Mouse (Mus musculus) spleen, adult 2 months (tissue): ENCODE data around the gene Ascl3.

Source experiments
- CTCF ChIP-seq: fragments of 200-500 bp; IDR thresholded peaks from 2 replicates; pipeline ENCODE4 v1.5.1; 2011; ENCODE audit warnings: mild to moderate bottlenecking, inconsistent platforms; ENCODE audit not compliant: insufficient read depth, insufficient read length, insufficient replicate concordance; ENCODE audit errors: extremely low read depth
- POLR2A ChIP-seq: fragments of 200-500 bp; IDR thresholded peaks from 2 replicates; pipeline ENCODE4 v1.6.1; 2011; ENCODE audit warnings: low read depth, low read length, inconsistent platforms

DNA sequence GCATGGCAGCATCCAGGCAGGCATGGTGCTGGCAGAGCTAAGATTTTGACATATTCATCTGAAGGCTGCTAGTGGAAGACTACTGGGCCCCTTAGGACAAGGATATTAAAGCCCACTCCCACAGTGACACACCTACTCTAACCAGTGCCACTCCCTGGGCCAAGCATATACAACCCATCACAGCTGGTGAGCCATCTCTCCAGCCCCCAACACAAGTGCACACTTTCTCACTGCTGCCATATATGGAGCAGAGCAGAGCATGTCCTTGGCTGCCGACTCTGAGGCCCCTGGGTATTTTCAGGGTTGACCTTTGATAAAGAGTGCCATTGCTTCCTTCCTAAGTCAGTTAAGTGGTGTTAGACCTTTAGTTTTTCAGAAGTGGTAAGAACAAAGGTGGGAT lies 21.5 kb downstream of the Ascl3 start:
- no peak for TF ChIP-seq CTCF
- TF ChIP-seq POLR2A, result no peak
